In genomic region chr4:100252050-100252449, GRCm38 (mm10) we compare ENCODE assay signal across 20 mouse cellular contexts.
"Had no signal": no experiment of that assay in that cellular context is flagged by ENCODE, and none has a peak within 500 bp of the region (broad histone marks: within the 10 kb centered on the region; RNA-seq: fewer than 3 reads in every experiment).

No protein-coding gene starts in this region.

- DNase-seq: kidney, adult 11 months; kidney, postnatal 25 days; layer of hippocampus, adult 9-11 months; liver, embryonic 13.5 days; lung, adult 2 months; retina, postnatal 1 day; right cerebral cortex, postnatal 25 days; spleen, adult 18-20 months; thymus, postnatal 25 days had no signal

- H3K9me3 ChIP-seq: intestine, embryonic 15.5 days; liver, embryonic 13.5 days; midbrain, embryonic 10.5 days; midbrain, embryonic 13.5 days; neural tube, embryonic 13.5 days; stomach, embryonic 15.5 days had no signal

- H3K4me1 ChIP-seq: liver, embryonic 13.5 days; megakaryocyte, embryonic 14.5 days; midbrain, embryonic 13.5 days; neural tube, embryonic 13.5 days had no signal

- H3K4me3 ChIP-seq: intestine, embryonic 15.5 days; layer of hippocampus, adult 2 months; left cerebral cortex, adult 2 months; liver, embryonic 13.5 days; megakaryocyte, embryonic 14.5 days; midbrain, embryonic 10.5 days; midbrain, embryonic 13.5 days; myocyte; neural tube, embryonic 13.5 days; stomach, embryonic 15.5 days had no signal

- H3K27ac ChIP-seq: layer of hippocampus, adult 2 months; left cerebral cortex, adult 2 months; liver, embryonic 13.5 days; midbrain, embryonic 13.5 days; neural tube, embryonic 13.5 days; stomach, embryonic 15.5 days had no signal

- ATAC-seq: intestine, embryonic 15.5 days; lung, postnatal 0 days; midbrain, embryonic 13.5 days; midbrain, embryonic 16.5 days had no signal

- H3K36me3 ChIP-seq: intestine, embryonic 15.5 days; liver, embryonic 13.5 days; midbrain, embryonic 10.5 days; midbrain, embryonic 13.5 days; neural tube, embryonic 13.5 days; stomach, embryonic 15.5 days had no signal

- H3K9ac ChIP-seq: intestine, embryonic 15.5 days; liver, embryonic 13.5 days; midbrain, embryonic 13.5 days; neural tube, embryonic 13.5 days; stomach, embryonic 15.5 days had no signal

- H3K4me2 ChIP-seq: intestine, embryonic 15.5 days; liver, embryonic 13.5 days; midbrain, embryonic 13.5 days; neural tube, embryonic 13.5 days; stomach, embryonic 15.5 days had no signal

- H3K27me3 ChIP-seq: intestine, embryonic 15.5 days; liver, embryonic 13.5 days; megakaryocyte, embryonic 14.5 days; midbrain, embryonic 13.5 days; neural tube, embryonic 13.5 days; stomach, embryonic 15.5 days had no signal
